Mouse (Mus musculus) MEL (cell line): Measurements from ENCODE around the gene Vps13d. TPM values are rescaled to one million over a fixed set of nuclear protein-coding genes. Genes with fewer than 3 reads are reported as not detected.

Source experiments
- DNase-seq: peaks from one replicate; pipeline ENCODE4 v3.0.0; 2011; ENCODE audit warnings: low read depth, low spot score
- H3K27ac ChIP-seq: 2 replicates; pipeline ENCODE4 v1.5.1; 2012; ENCODE audit warnings: low read depth, mild to moderate bottlenecking, control low read depth, low read length, moderate library complexity; ENCODE audit not compliant: control insufficient read depth
- H3K27me3 ChIP-seq, 2 experiments: fragments of 150-350 bp in 1 of 2; sonication (generic) in 1 of 2; 2 replicates each; pipeline ENCODE4 v1.6.1; 2012; ENCODE audit warnings: low read length in 2 of 2, mild to moderate bottlenecking in 2 of 2, improper control_type of control experiment in 1 of 2, moderate library complexity in 1 of 2; ENCODE audit not compliant: insufficient read depth in 2 of 2, control insufficient read depth in 1 of 2
- H3K36me3 ChIP-seq, 2 experiments: 2 replicates each; pipeline ENCODE4 v1.6.1; 2012 to 2014; ENCODE audit warnings: low read length in 2 of 2, improper control_type of control experiment in 1 of 2, inconsistent platforms in 1 of 2, mild to moderate bottlenecking in 1 of 2; ENCODE audit not compliant: insufficient read depth in 2 of 2, control insufficient read depth in 1 of 2
- H3K4me1 ChIP-seq, 2 experiments: fragments of 150-350 bp in 1 of 2; sonication (generic) in 1 of 2; 2 replicates each; pipeline ENCODE4 v1.6.1; 2012; ENCODE audit warnings: low read length in 2 of 2, improper control_type of control experiment in 1 of 2, mild to moderate bottlenecking in 1 of 2; ENCODE audit not compliant: insufficient read depth in 2 of 2, control insufficient read depth in 1 of 2
- H3K4me3 ChIP-seq, 2 experiments: fragments of 150-350 bp in 1 of 2; sonication (generic) in 1 of 2; 2 replicates each; pipeline ENCODE4 v1.5.1; 2012; ENCODE audit warnings: low read depth in 2 of 2, low read length in 2 of 2, mild to moderate bottlenecking in 2 of 2, moderate library complexity in 2 of 2, control low read depth in 1 of 2, improper control_type of control experiment in 1 of 2; ENCODE audit not compliant: control insufficient read depth in 1 of 2, insufficient read depth in 1 of 2
- H3K79me2 ChIP-seq: 2 replicates; pipeline ENCODE4 v1.6.1; 2012; ENCODE audit warnings: mild to moderate bottlenecking, low read length, moderate library complexity; ENCODE audit not compliant: control insufficient read depth, poor library complexity, insufficient read depth
- H3K9ac ChIP-seq: 2 replicates; pipeline ENCODE4 v1.6.1; 2012; ENCODE audit warnings: low read depth, mild to moderate bottlenecking, control low read depth, low read length, moderate library complexity; ENCODE audit not compliant: control insufficient read depth, poor library complexity, severe bottlenecking
- H3K9me3 ChIP-seq: fragments of 150-350 bp; sonication (generic); replicated peaks from 2 replicates; pipeline ENCODE4 v1.6.1; 2012; ENCODE audit warnings: mild to moderate bottlenecking, low read length, improper control_type of control experiment, moderate library complexity; ENCODE audit not compliant: insufficient read depth
- BHLHE40 ChIP-seq: IDR thresholded peaks from 2 replicates; pipeline ENCODE4 v1.6.1; 2012; ENCODE audit warnings: low read depth, mild to moderate bottlenecking, inconsistent platforms, low read length, improper control_type of control experiment, borderline replicate concordance
- CTCF ChIP-seq, 3 experiments: IDR thresholded peaks in 2 of 3; conservative IDR thresholded peaks in 1 of 3; 2 replicates each; pipeline ENCODE4 v1.5.1; 2011 to 2012; ENCODE audit warnings: low read length in 3 of 3, low read depth in 2 of 3, mild to moderate bottlenecking in 2 of 3, improper control_type of control experiment in 1 of 3, inconsistent platforms in 1 of 3, mixed read lengths in 1 of 3, moderate library complexity in 1 of 3; ENCODE audit not compliant: control insufficient read depth in 1 of 3, insufficient read depth in 1 of 3, poor library complexity in 1 of 3, severe bottlenecking in 1 of 3
- EP300 ChIP-seq, 2 experiments: IDR thresholded peaks; 2 replicates each; pipeline ENCODE4 v1.6.1; 2011; ENCODE audit warnings: improper control_type of control experiment in 2 of 2, low read length in 2 of 2, low read depth in 1 of 2, mild to moderate bottlenecking in 1 of 2
- HCFC1 ChIP-seq: IDR thresholded peaks from 2 replicates; pipeline ENCODE4 v1.6.1; 2012; ENCODE audit warnings: low read depth, mild to moderate bottlenecking, inconsistent platforms, low read length, improper control_type of control experiment, moderate library complexity
- JUND ChIP-seq: IDR thresholded peaks from 2 replicates; pipeline ENCODE4 v1.6.1; 2011; ENCODE audit warnings: low read depth, mild to moderate bottlenecking, improper control_type of control experiment, low read length
- MAFK ChIP-seq: IDR thresholded peaks from 2 replicates; pipeline ENCODE4 v1.6.1; 2011; ENCODE audit warnings: low read depth, mild to moderate bottlenecking, low read length, improper control_type of control experiment, borderline replicate concordance
- MYB ChIP-seq: IDR thresholded peaks from 2 replicates; pipeline ENCODE4 v1.6.1; 2011; ENCODE audit warnings: mild to moderate bottlenecking, low read depth, low read length, improper control_type of control experiment
- NRF1 ChIP-seq: IDR thresholded peaks from 2 replicates; pipeline ENCODE4 v1.6.1; 2014; ENCODE audit warnings: low read depth, mild to moderate bottlenecking, inconsistent platforms, low read length, improper control_type of control experiment, moderate library complexity; ENCODE audit not compliant: poor library complexity, insufficient read depth, severe bottlenecking
- POLR2AphosphoS5 ChIP-seq: IDR thresholded peaks from 2 replicates; pipeline ENCODE4 v1.6.1; 2012; ENCODE audit warnings: low read depth, borderline replicate concordance, mild to moderate bottlenecking, inconsistent platforms, low read length, moderate library complexity, mixed read lengths
- SMC3 ChIP-seq: IDR thresholded peaks from 2 replicates; pipeline ENCODE4 v1.6.1; 2011; ENCODE audit warnings: low read depth, low read length, improper control_type of control experiment
- TAL1 ChIP-seq: IDR thresholded peaks from 2 replicates; pipeline ENCODE4 v1.6.1; 2012; ENCODE audit warnings: mild to moderate bottlenecking, inconsistent platforms, low read length, moderate library complexity, mixed read lengths
- TBP ChIP-seq: IDR thresholded peaks from 2 replicates; pipeline ENCODE4 v1.8.0; 2011; ENCODE audit warnings: low read depth, low read length, improper control_type of control experiment
- UBTF ChIP-seq: IDR thresholded peaks from 2 replicates; pipeline ENCODE4 v1.6.1; 2012; ENCODE audit warnings: low read depth, mild to moderate bottlenecking, inconsistent platforms, low read length, improper control_type of control experiment, moderate library complexity, borderline replicate concordance; ENCODE audit not compliant: insufficient read depth
- USF1 ChIP-seq: IDR thresholded peaks from 2 replicates; pipeline ENCODE4 v1.6.1; 2014; ENCODE audit warnings: low read depth, mild to moderate bottlenecking, inconsistent platforms, low read length, improper control_type of control experiment, moderate library complexity
- ZC3H11A ChIP-seq: IDR thresholded peaks from 2 replicates; pipeline ENCODE4 v1.6.1; 2012; ENCODE audit warnings: low read depth, mild to moderate bottlenecking, inconsistent platforms, low read length, improper control_type of control experiment
- ZMIZ1 ChIP-seq: IDR thresholded peaks from 2 replicates; pipeline ENCODE4 v1.6.1; 2012; ENCODE audit warnings: low read depth, mild to moderate bottlenecking, inconsistent platforms, low read length, improper control_type of control experiment, moderate library complexity
- ZNF384 ChIP-seq: IDR thresholded peaks from 2 replicates; pipeline ENCODE4 v1.6.1; 2012; ENCODE audit warnings: low read depth, mild to moderate bottlenecking, inconsistent platforms, low read length, improper control_type of control experiment
- polyA plus RNA-seq, 2 experiments: library from polyadenylated mRNA; stranded (reverse) in 1 of 2; unstranded in 1 of 2; fragments of >175 nt in 1 of 2; fragments of >200 nt in 1 of 2; gene quantifications; 2 replicates each; pipeline versions ENCODE4 v1.2.1 to v1.2.4; 2012; ENCODE audit warnings: low replicate concordance in 2 of 2, low read depth in 1 of 2; ENCODE audit not compliant: insufficient read length in 2 of 2, insufficient read depth in 1 of 2, missing spikeins in 1 of 2
- total RNA-seq: library from RNA; depleted of rRNA; stranded (reverse); fragments of 300-350 nt; gene quantifications from 2 replicates; pipeline ENCODE4 v1.2.3, GENCODE M21; 2012

Vps13d gene
- total and polyA plus RNA-seq, 3 experiments = 8.9 to 14.5 (median 13.2) TPM

DNA sequence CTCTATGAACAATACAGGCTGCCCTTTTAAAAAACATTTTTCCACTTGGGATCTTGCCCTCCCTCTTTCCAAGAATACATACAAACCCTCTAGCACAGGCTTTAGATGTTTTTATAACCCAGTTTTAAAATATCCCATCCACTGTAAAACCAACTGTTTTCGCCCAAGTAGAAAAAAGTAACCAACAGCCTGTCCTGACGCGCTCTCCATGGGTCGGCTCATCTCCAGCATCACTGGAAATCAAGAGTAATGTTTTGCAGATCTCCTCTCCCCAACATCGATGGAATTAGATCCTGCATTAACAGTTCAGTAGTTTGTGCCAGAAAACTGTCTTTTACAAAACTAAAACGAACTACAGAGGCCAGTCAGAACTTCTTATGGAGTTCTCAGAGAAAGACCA is 89.5 kb downstream of the Vps13d start:
- Histone ChIP-seq H3K9me3 (no peaks in the 10 kb centered on the region), H3K27ac (no peak overlapping the region), H3K79me2 (no peaks in the 10 kb centered on the region), H3K27me3 (no peaks in the 10 kb centered on the region), H3K4me1 (no peaks in the 10 kb centered on the region), H3K9ac (no peak overlapping the region), H3K4me3 (no peak overlapping the region), H3K36me3 (peaks cover 0 to 3% of the 10 kb centered on the region in 2 experiments; a peak in 1 of 4 replicates)
- no peak for DNase-seq
- no peak for TF ChIP-seq EP300 (IDR thresholded peaks at IDR 0.05; ENCODE audit: low read depth in 1 of 2, low read length in 2 of 2)
- no peak for TF ChIP-seq SMC3
- TF ChIP-seq NRF1 = no peak
- TF ChIP-seq MAFK = no peak

DNA sequence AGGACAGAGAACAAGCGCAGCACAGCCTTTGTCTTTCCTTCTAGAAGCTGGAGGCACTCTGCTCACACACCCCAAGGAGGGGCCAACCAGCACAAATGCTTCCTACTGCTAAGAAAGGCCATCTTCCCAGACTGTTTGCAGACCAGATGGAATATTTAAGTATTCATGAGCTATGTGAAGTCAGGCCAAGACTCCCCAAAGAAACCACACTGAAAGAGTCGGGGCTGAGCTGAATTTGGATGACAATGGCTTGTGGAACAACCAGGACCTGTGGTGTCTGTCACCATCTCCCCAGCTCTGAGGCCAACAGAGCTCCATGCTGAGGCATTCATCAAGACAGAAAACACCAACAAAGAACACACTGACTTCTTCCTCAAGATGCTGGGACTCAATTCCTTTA is 89.9 kb downstream of the Vps13d start:
- Histone ChIP-seq H3K4me3 (no peak overlapping the region), H3K27me3 (no peaks in the 10 kb centered on the region), H3K4me1 (no peaks in the 10 kb centered on the region), H3K9ac (no peak overlapping the region), H3K9me3 (no peaks in the 10 kb centered on the region), H3K27ac (no peak overlapping the region), H3K79me2 (no peaks in the 10 kb centered on the region), H3K36me3 (peaks cover 0 to 3% of the 10 kb centered on the region in 2 experiments; a peak in 1 of 4 replicates)
- DNase-seq = no peak
- TF ChIP-seq TAL1 = no peak
- TF ChIP-seq MYB = no peak
- no peak for TF ChIP-seq ZC3H11A
- TF ChIP-seq HCFC1 = no peak
- no peak for TF ChIP-seq ZNF384
- no peak for TF ChIP-seq POLR2AphosphoS5
- TF ChIP-seq SMC3 = no peak
- TF ChIP-seq TBP = no peak
- TF ChIP-seq MAFK = no peak
- no peak for TF ChIP-seq UBTF
- no peak for TF ChIP-seq ZMIZ1
- no peak for TF ChIP-seq EP300 (IDR thresholded peaks at IDR 0.05; ENCODE audit: low read depth in 1 of 2, low read length in 2 of 2)
- TF ChIP-seq CTCF (IDR thresholded peaks at IDR 0.05 in 2 of 3, conservative IDR thresholded peaks at IDR 0.05 in 1 of 3; ENCODE audit: control insufficient read depth in 1 of 3, insufficient read depth in 1 of 3, low read depth in 2 of 3, low read length in 3 of 3, poor library complexity in 1 of 3, severe bottlenecking in 1 of 3) = no peak
- TF ChIP-seq USF1 = no peak
- TF ChIP-seq JUND = no peak
- TF ChIP-seq BHLHE40 = no peak
